Mouse (Mus musculus) spleen, adult 2 months (tissue): ENCODE measurements around the gene Prkd1. TPM values are rescaled to one million over a fixed set of nuclear protein-coding genes. Genes with fewer than 3 reads are reported as not detected.

Source experiments
- DNase-seq, 2 experiments: peaks; one replicate each; pipeline versions ENCODE4 v3.0.0 to v3.0.0-alpha.2; 2012 to 2021; ENCODE audit warnings: low spot score in 2 of 2, low read depth in 1 of 2
- H3K27ac ChIP-seq: fragments of 200-500 bp; 2 replicates; pipeline ENCODE4 v1.5.1; 2012; ENCODE audit warnings: low read length, inconsistent platforms; ENCODE audit not compliant: insufficient read depth
- H3K27me3 ChIP-seq: fragments of 200-500 bp; 2 replicates; pipeline ENCODE4 v1.6.1; 2012; ENCODE audit warnings: mild to moderate bottlenecking, moderate library complexity, low read length, inconsistent platforms; ENCODE audit not compliant: control insufficient read depth, insufficient read depth
- H3K36me3 ChIP-seq: fragments of 200-500 bp; 2 replicates; pipeline ENCODE4 v1.6.1; 2012; ENCODE audit warnings: mild to moderate bottlenecking, low read length, inconsistent platforms; ENCODE audit not compliant: control insufficient read depth, insufficient read depth
- H3K4me1 ChIP-seq: fragments of 200-500 bp; 2 replicates; pipeline ENCODE4 v1.6.1; 2011; ENCODE audit warnings: inconsistent platforms; ENCODE audit not compliant: control insufficient read depth, insufficient read depth, insufficient read length
- H3K4me3 ChIP-seq: fragments of 200-500 bp; 2 replicates; pipeline ENCODE4 v1.5.1; 2011; ENCODE audit warnings: mild to moderate bottlenecking, inconsistent platforms; ENCODE audit not compliant: insufficient read depth, insufficient read length; ENCODE audit errors: extremely low read depth
- CTCF ChIP-seq: fragments of 200-500 bp; IDR thresholded peaks from 2 replicates; pipeline ENCODE4 v1.5.1; 2011; ENCODE audit warnings: mild to moderate bottlenecking, inconsistent platforms; ENCODE audit not compliant: insufficient read depth, insufficient read length, insufficient replicate concordance; ENCODE audit errors: extremely low read depth
- POLR2A ChIP-seq: fragments of 200-500 bp; IDR thresholded peaks from 2 replicates; pipeline ENCODE4 v1.6.1; 2011; ENCODE audit warnings: low read depth, low read length, inconsistent platforms
- WGBS: fragments of 180-500 bp; shearing (Covaris S2); methylation state at CpG from one replicate; pipeline ENCODE4 v1.1.7; 2018; 5-methylcytosine and 5-hydroxymethylcytosine counted together
- polyA plus RNA-seq: library from polyadenylated mRNA; depleted of rRNA; stranded (reverse); fragments of >200 nt; gene quantifications from 2 replicates; pipeline ENCODE4 v1.2.3, GENCODE M21; 2012

Gene Prkd1
- polyA plus RNA-seq, 1 experiment, result 0.81 TPM

DNA sequence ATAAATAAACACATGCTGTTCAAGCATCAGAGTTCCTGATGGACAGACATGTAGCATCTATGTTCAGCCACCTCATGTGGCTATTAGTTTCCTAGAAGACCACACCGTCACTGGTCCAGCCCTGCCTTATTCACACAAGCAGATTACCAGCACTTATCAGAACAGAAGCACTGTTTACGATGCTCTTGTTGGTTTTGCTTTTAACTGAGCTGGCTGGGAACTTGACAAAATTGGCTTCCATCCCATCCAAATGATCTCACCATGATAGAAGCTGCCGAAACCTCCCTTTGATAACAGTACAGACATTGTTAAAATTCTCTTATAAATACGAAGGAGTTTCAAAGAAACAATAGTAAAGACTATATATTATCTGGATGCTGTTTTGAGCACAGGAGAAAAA is 24.7 kb downstream of the Prkd1 start:
- Histone ChIP-seq H3K4me3 (no peak overlapping the region), H3K4me1 (no peaks in the 10 kb centered on the region), H3K36me3 (no peaks in the 10 kb centered on the region), H3K27me3 (no peaks in the 10 kb centered on the region), H3K27ac (no peak overlapping the region)
- TF ChIP-seq CTCF, result no peak
- TF ChIP-seq POLR2A, result no peak
- no peak for DNase-seq
- WGBS, result 78% methylated on average over 4 of the region's 4 CpGs

DNA sequence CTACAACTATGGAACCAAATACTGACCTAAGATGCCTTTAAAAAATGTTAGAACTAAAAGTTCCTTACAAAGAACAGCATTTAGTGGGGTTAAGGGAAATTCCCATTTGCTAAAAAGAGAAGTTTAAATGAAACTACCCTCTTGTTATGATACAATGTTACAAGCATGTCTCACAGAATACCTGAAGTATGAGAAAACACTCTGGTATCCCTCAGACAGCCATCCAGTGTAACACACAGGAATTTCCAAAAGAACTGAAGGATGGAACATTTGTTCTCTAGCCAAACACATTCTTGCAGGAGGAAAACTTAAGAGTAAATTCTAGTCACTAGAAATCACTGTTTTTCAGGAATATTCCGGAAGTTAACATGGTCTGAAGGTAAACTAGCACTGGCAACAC is 33.0 kb downstream of the Prkd1 start:
- Histone ChIP-seq H3K27me3 (no peaks in the 10 kb centered on the region), H3K36me3 (no peaks in the 10 kb centered on the region), H3K4me3 (no peak overlapping the region), H3K4me1 (no peaks in the 10 kb centered on the region), H3K27ac (no peak overlapping the region)
- WGBS, result 82% methylated on average over 1 of the region's 1 CpGs
- DNase-seq, result no peak
- TF ChIP-seq CTCF (no peak), POLR2A (no peak)

DNA sequence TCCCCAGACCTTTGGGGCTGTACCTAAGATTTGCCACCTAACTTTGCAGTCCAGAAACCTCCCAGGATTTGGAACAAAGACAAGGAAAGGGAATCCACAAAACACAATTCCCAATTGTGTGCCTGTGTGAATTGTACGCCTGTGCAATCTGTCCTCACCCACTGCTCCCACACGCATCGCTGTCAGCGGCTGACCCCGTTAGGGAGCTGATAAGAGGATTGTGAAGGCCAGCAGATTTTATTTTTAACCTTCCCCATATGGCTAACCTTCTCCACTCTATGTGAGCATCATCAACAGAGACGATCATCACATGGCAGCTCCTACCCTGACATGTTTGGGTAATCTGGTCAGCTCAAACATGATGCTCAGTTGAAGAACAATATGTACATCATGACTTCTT is 34.6 kb downstream of the Prkd1 start:
- no peaks in the 10 kb centered on the region for H3K27me3 ChIP-seq
- no peak for DNase-seq
- 84% methylated on average over 6 of the region's 6 CpGs for WGBS
- H3K4me1 ChIP-seq, result no peaks in the 10 kb centered on the region
- no peak overlapping the region for H3K4me3 ChIP-seq
- no peak overlapping the region for H3K27ac ChIP-seq
- TF ChIP-seq CTCF (no peak), POLR2A (no peak)
- no peaks in the 10 kb centered on the region for H3K36me3 ChIP-seq

DNA sequence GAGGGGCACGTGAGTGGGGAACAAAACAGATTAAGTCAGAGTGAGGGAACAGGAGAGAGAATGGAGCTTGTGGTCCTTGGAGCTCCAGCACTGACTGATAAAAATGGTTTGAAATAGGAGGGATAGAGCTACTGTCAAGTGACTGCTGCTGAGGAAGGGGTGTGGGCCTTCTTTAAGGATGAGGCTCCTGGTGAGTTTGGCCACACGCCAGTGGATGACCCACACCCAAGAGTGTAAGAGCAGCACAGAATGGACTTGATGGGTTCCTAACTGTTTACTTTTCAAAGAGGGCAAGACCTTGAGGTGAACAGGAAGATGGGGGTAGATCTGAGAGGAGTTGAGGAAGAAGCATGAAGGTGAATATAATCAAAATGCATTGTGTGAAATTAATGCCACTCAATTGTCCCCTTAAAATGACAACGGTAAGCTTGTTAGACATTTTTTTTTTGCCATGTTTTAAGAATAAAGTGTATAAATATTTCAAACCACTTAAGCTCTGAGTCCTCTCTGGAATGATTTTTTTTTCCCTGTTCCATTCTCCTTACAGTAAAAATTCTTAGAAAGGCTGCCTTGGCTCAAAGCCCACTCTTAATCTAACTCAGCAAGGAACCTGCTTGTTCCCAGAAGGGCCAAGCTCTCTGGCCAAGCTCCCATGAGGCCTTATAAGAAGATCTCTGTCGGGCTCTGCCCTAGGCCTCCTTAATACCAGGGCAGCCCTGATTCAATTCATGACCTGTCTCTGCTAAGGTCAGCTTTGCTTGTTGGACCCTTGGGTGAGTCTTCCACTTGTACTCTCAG is 42.0 kb downstream of the Prkd1 start:
- 84% methylated on average over 4 of the region's 4 CpGs for WGBS
- Histone ChIP-seq H3K4me3 (no peak overlapping the region), H3K4me1 (no peaks in the 10 kb centered on the region), H3K27ac (no peak overlapping the region), H3K36me3 (no peaks in the 10 kb centered on the region), H3K27me3 (no peaks in the 10 kb centered on the region)
- TF ChIP-seq CTCF (no peak), POLR2A (no peak)
- no peak for DNase-seq

DNA sequence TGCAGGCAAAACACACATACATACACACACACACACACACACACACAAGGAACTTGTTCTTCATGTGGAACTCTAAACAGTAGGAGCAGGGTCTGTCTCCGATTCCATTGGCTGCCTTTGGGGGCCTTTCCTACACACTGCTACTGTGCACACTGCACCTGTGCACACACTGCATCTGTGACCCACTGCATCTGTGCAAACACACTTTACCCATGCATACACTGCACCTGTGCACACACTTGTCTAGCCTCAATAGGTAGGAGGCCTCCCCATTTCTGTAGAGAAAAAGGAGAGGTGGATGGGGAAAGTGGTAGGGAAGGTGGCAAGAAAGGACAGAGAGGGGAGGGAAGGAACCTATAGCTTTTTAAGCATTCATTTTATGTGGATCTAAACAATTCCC is 49.5 kb downstream of the Prkd1 start:
- Histone ChIP-seq H3K4me1 (no peaks in the 10 kb centered on the region), H3K4me3 (no peak overlapping the region), H3K27me3 (no peaks in the 10 kb centered on the region), H3K36me3 (no peaks in the 10 kb centered on the region), H3K27ac (no peak overlapping the region)
- whole genome bisulfite sequencing, result 95% methylated on average over 1 of the region's 1 CpGs
- no peak for TF ChIP-seq CTCF
- TF ChIP-seq POLR2A, result no peak
- DNase-seq, result no peak

DNA sequence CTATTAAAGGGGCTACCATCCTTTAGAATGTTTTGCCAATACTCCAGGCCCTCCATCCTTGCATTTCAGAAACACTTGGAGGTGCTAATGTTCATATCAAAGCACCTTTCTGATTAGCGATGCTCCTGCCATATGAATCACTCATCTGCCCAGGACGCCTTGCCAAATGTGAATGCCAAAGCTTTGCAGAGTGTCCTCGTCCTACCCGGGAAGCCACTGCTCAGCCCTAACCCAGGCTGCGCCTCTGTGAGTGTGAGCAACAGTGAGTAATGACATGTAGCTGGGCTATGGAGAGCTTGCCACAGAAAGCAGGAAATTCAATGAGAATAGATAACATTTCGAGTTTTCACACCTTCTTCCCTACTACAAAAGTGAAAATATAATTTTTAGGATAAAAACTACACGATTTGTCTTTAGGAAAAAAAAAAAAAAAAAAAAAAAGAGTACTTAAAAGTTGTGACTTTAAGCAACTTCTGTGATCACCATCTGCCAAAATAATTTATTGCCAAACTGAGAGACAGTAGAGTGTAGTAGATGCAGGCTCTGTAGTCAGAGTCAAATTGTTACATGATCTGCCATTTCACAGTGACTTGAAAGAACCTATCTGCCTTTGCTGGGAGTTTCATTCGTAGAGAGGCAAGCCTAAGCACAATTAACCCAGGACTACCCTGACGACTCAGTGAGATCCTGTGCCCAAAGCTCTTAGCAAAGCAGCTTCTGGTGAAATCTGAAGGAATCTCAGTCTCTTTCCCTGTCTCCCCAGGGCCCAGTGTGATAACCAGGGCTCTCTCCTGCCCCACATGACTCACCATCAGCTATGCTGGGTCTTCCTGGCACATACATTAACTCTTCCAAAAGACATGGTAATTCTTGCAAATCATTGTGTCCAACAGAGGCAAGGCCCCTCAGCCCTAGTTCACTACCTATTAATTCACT is 50.6 kb downstream of the Prkd1 start:
- Histone ChIP-seq H3K4me3 (no peak overlapping the region), H3K4me1 (no peaks in the 10 kb centered on the region), H3K36me3 (no peaks in the 10 kb centered on the region), H3K27ac (no peak overlapping the region), H3K27me3 (no peaks in the 10 kb centered on the region)
- WGBS, result 67% methylated on average over 9 of the region's 9 CpGs
- DNase-seq, result no peak
- TF ChIP-seq CTCF, result no peak
- no peak for TF ChIP-seq POLR2A
